Mouse (Mus musculus): Measurements from ENCODE around the gene Chst8.

Chst8 gene

DNA sequence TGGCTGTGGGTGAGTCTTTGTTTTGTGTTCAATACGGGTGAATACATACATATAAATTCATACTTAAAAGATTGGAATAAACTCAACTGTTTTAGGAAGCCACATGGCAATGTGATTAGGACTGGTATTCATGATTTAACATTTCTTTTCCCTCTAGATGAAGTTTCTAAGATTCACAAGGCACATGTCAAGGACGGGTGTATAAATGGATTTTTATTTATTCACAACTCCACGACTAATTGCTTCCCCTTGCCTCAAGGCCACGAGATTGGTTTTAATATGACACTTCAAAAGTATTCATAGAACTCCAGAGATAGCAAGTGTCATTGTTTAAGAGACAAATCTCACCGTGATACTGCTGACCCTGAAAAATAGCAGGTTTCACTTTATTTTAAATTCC, 155.9 kb downstream of the Chst8 start, which contains the start of gene Kctd15:
Gene Kctd15 (minus strand): TSS at position 101 of the 400 bp plus-strand sequence.
- no peak for DNase-seq

DNA sequence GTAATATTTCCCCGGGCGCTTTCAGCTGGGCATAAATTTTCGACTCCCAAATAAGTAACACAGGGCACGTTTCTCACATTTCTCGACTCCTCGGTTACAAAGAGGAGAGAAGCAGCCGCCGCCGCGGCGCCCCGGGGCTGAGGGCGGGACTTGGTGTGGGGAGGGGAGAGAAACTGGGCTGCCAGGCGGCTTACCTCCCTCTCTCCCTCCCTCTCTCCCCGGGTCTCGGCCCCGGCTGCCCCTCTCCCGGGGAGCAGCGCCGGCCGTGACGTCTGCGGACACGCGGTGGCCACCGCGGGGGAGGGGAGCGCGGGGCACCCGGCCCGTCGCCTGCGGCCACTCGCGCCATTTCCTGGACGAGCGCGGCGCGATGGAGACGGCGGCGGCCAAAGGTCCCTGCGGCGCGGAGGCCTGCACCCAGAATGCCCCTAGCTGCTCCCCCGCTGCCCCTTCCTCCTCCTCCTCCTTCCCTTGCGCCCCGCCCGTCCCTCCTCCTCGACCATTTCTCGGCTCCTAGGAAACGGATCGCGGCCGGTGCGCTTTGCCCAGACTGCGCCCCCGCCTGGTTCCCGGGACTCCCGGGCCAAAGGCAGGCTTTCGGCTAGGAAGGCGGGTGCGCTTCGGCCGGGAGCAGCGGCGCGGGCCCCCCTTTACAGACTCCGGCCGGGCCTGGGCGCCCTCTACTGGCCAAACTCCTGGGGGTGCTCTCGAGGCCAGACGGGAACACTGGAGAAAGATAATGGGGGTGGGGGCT, 157.2 kb downstream of the Chst8 start:
- DNase-seq: peak; percentile 95 to 97

DNA sequence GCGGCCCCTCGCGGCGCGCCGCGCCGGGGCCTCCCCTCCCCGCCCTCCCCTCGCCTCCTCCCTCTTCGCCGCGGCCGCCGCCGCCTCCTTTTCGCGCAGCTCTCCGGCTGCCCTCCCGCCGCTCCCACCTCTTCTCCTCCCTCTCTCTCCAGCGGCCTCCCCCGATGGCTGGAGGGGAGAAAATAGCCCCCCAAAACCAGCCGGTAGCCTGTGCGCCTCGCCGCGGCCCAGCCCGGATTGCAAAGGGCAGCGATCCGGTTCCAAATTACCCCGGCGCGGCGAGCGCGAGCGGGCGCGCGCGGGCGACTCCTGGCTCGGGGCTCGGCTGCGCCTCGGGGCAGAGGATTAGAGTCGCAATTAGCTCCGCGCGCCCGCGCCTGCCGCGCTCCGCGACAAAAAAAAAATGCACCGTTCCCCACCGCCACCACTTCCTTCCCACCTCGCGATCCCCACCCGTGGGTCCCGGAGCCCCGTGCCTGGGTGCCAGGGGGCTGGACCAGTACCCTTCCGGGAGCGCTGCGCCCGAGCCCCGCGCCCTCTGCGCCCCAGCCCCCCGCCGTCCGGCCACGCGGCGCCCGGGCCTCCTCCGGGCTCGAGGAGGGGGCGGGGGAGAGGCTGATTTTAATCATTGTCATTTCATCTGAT, 157.9 kb downstream of the Chst8 start:
- peak; percentile 76 to 82 for DNase-seq

DNA sequence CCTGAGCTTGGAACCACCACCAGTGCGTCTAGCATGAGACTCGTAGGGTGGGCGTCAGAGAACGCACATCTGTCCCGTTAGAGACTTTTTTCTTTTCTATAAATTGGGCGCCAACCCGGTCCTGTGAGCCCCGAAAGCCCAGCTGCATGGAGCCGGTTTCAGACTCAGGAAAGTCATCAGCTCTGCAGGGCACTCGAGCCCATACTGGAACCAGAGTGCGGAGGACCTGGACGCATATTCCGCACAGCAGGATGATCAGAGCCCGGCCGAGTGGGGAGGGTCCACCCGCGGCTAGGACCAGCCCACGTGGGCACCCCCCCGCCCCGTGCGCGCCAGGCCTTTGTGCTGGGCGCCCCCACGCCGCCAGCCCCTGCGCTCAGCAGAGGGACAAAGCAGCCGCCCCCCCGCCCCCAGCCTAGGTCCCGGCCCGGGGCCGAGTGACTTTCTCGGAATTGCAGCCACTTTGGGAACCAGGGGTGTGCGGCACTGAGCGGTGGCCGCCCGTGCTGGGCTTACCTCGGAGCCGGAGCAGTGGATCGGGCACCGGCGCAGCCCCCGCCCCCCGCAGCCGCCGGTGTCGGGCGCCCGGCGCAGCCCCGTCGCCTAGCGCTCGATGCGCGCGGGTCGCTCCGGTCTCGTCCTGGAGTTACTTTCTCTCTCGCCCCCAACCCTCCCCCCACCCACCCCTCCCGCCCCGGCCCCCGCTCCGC, 158.6 kb downstream of the Chst8 start:
- DNase-seq: peak; percentile 55 to 61

DNA sequence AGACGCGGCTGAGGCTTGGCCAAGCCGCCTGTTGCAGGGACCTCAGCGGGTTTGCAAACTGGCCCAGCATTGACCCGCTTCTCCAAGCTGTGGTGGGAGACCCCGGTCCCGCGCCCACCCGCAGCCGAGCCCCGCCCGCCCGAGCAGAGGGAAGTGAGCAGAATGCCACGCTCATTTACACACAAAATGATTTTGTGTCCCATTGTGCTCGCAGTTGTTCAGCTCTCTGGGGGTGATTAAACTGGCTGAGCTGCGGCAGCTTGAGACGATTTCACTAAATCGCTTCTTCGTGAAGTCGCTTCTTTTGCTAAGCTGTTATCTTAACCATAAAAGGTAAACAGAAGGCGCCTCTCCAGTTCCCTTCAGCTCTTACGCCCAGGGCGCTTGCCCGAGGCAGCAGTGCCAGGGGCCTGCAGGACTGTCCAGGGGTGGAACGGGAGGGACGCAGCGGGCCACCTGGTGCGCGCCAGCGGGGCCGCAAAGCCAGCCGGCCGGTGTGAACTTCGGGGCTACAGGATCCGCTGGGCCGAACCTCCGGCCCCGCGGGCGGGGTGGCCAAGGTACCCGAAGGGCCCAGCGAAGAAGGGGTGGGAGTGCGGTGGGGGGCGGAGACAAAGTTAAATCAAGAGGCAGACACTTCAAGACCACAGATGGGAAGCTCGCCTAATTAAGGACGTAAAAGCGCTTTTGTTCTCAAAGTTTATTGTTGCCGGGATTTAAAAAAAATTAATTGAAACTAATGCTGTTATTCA, 159.6 kb downstream of the Chst8 start:
- peak; percentile 21 to 33 for DNase-seq

DNA sequence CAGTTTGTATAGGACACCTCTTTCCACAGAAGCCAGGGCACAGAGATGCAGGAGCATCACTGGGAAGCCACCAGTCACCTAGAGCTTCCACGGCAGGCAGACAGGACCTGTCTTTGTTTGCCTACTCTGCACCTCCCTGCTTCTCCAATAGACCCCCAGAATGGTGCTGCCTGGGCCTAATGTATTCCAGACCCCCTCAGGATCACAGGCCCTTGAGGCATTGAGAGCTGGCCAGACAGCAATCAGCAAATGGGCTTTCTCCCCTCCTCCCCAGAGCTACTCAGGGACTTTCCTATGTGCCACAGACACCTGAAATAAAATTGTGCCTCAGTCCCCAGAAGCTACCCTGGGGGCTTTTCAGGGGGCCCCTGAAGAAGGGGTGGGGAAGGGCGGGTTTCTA, 161.1 kb downstream of the Chst8 start:
- no peak for DNase-seq

DNA sequence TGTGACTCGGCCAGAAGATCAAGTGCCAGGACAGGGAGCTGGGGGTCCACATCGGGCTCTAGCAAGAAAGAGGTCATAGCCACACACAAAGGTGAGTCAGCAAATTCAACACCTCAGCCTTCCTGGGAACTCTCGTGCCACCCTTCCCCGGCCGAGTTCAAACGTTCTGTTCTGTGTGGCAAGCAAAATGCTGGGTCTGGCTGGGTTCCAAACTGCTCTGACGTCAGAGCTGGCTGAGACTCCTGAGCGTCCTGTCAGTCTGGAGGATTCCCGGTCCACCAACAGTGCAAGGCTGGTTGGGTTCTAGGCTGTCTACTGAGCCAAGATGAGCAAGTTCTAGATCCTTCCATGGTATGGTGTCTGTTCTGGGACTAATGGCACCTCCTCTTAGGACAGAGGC, 165.5 kb downstream of the Chst8 start:
- peak; percentile 67 to 79 for DNase-seq

DNA sequence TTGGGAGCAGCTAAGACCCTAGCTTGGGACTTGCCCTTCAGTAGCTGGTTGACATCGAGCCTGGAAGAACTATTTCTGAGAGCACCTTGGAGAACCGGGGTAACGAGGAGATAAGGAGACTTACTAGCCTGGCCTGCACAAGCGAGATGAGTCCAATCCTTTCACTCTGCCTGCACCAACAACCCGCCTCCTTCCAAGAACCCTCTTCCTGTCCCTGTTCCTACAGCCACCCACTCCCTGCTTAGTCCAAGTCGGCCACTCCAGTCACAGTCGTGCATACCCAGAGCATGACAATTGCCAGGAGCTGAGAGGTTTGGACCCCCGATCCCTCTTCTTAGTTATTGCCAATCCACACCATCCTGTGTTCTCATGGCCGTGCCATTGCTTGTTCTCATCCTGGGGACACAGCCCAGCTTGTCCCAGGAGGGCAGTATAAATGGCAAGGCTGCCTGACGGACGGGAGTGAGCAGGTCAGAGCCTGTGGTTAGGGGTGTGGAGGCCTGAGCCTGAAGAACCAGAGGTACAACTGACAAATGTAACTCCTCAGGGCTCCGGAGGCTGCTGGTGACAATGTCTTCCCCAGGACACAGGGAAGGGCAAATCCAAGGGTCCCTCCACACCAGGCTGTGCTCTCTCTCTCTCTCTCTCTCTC, 166.2 kb downstream of the Chst8 start:
- no peak for DNase-seq

DNA sequence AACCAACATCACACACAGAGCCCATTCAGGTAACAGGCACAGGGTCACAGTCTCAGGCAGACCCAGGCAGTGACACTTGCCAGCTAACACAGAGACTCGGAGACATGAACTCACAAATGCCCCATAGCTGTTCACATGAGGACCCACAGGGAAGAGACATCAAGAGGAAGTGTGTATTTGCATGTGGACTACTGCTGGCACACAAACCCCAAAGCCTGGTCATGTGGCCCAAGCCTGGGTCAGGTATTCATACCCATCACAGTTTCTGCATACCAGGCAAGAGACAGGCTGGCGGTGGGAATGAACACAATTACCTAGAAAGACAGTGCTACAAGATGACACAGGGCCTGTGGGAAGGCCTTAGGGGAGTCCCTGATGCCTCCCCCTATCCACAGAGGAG, 166.9 kb downstream of the Chst8 start:
- DNase-seq: no peak

DNA sequence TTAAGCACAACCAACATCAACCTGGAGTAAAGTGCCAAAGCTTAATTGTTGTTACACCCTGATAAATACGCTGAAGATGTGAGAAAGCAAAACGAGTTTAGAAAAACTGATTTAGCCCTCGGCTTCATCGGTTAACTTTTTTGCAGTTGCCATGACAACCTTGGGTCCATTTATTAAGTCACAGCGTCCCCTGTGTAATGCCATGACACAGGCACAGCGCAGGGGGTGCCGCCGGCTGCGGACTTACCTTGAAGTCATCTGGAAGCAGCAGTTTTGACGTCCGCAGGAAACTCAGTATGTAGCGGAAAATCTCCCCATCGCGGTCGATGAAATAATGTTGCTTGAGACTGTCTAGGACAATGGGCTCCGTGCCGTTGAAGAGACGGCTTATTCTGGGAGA, 167.9 kb downstream of the Chst8 start:
- DNase-seq: no peak

DNA sequence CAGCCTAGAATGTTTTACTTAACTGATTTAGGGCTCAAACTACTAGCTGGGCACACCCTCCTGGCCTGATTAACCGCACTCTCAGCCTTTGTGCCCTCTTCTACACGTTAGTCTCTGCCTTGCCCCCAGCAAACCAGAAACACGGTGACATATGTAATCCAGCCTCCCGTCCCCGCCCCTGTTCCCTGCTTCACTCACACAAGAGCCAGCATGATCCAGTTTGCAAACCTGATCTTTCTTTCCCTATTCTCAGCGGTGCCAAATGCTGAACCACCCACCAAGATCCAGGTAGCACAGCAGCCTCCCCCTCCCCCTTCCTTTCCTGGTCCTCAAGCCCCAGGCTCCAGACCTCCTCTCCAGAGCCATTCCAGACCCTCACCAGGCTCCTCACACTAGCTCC, 169.2 kb downstream of the Chst8 start:
- no peak for DNase-seq

DNA sequence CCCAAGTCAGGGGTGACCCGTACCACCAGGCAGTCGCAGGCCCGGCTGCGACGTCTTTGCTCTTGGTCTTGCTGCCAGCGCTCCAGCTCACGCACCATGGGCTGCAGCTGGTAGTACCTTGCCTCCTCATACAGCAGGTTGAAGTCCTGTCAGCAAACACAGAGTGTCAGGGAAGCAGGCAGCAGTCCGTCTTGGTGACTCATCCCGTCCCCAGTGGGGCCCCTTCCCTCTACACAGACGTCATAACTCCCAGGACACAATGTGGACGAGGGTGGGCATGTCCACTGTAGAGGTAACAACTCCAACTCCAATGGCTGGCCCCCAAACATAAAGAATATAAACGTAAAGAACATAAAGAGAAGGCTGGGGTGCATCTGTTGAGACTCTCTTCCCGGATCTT, 170.5 kb downstream of the Chst8 start:
- no peak for DNase-seq

DNA sequence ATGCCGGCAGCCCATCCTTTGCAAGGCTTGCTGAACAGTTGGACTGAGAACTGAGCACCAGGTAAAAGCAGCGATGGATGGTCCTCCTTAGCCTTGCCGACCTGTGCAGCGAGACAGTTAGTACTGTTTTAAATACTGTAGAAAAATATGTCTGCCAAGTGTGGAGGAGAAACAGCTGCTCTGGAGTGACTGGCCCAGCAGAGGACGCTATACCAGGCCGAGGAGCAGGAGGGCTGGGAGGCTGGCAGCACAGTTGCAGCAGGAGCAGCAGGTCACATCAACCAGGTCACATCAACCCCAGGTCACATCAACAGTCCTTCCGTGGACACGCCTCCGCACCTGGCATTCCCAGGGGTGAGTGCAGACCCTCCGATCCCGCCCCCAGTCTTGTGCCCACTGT, 172.7 kb downstream of the Chst8 start:
- DNase-seq: no peak

DNA sequence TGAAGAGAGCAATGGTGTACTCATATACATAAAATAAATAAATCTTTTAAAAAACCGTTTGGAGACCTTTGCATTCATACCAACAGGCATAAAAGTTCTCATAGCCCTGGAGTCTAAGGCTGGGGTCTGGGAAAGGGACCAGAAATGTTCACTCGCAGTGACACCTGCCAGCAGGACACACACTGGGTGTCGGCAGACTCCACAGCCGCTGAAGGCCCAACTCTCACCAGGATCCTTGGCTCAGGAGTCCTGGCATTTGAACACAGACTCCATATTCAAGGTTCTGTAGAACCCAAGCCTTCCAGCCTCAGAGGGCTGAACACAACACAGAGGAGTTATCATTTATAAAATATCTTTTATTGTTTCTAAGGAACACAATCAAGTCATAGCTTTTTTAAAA, 175.8 kb downstream of the Chst8 start:
- DNase-seq: peak; percentile 45 to 60

DNA sequence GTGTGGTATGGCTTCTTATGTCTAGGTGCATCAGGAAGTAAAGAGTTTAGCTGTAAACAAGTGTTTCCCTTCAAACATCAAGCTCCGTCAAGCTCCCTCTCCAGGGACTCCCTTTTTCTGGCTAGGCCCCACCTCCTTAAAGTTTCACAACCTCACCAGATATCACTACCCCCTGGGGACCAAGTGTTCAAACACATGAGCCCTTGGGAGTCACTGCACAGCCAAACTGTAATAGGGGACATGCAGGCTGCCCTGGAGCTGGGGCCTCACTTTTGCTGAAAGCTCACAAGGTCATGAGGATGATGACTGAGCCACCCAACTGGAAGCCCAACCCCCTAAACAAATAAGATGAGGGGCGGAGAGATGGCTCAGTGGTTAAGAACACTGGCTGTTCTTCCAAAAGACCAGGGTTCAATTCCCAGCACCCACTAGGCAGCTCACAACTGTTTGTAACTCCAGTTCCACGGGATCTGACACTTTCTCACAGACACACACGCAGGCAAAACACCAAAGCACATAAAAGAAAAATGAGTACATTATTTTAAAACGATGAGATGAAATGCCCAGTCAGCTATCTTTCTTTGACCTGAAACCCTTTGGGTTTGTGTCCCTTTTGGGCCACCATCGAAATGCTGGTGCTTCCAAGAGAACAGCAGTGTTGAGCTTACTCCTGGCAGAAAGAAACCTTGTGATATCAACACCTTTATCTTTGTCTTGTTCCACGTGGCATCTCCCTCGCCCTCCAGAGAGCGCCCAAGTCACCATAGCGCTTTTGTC, 179.4 kb downstream of the Chst8 start:
- DNase-seq: no peak

DNA sequence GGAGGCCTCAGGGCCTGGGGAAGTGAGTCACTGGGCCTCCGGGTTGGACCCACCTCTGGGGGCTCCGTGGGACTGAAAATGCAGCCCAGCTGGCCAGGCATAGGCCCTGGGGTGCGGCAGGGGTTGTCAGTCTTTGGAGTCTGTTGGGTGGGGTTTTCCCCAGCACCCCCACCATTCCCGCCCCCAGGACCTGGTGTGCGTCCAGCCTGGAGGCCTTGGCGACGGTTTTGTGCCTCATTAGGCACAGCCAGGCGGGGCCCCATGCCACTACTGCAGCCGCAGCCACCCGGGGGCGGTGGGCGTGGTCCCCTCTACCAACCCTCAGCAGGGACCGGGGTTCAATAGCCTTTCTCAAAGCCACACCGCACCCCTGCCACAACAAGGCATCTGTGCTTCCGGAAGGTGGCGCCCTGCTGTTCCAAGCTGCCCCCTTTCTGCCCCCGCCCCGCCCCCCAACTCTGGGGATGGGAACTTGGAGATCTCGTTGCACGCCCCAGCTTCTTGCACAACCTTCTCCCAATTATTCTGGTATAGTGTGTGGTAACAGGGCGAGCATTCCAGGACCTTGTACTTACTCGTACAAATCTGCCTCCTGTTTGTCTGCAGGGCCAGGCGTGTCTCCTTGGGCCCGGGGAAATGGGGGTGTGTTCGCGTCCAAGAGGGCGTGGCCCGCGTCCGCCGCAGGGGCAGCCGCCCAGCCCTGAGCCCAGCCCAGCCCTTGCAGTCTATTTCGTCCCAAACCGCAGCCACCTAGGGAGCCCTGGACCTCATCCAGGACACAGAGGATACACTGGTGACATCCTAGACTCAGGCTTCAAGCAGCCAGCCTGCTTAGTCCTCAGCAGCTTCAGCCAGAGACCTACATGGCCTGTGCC, 182.1 kb downstream of the Chst8 start:
- peak; percentile 20 to 50 for DNase-seq

DNA sequence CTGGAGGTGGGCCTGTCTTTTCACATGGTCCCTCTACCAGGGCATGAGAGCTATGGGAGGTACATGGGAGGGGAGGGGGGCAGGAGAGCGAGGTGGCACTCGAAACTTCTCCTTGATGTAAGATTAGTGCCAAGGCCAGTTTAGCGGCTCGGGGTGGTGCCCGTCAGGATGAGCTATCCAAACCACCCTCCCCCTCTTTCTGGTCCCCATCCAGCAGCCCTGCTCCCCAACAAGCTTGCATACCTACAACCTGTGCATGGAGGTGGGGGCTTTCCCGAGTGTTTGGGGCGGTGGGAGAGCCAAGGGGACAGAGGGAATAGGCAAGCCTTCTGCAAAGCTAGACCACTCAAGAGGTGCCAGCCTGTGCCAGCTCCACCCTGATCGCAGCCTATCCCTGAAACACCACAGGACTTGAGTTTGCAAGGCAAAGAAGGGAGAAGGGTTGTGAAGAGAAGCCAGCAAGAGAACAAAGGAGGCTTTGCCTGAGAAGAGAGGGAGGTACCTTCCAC, 182.8 kb downstream of the Chst8 start:
- DNase-seq: no peak

Data from cerebellum, postnatal 25 days (tissue).